Mouse (Mus musculus) layer of hippocampus, adult 9-10 months (tissue): Measurements from ENCODE around the gene Ablim1.

Experiments
- DNase-seq: peaks from one replicate; pipeline ENCODE4 v3.0.0; 2022; ENCODE audit warnings: low spot score

Ablim1 gene

DNA sequence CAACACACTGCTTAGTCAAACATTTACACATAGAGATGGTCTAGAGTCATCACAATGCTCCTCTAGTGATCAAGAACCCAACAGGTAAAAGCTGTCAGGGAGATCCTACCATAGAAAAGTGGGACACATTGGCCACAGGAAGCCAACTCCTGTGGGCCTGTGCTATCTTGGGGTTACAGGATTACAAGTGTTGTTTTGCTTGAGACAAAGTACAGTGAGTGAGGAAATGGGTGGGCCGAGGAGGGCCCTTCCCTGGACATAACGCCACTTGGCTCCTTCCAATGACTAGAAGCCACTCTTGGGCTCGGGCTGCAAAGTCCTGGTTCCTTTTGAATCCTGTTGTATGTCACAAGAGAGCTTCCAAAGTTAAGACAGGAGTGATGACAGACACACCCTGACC, 129.7 kb downstream of the Ablim1 start:
- no peak for DNase-seq

DNA sequence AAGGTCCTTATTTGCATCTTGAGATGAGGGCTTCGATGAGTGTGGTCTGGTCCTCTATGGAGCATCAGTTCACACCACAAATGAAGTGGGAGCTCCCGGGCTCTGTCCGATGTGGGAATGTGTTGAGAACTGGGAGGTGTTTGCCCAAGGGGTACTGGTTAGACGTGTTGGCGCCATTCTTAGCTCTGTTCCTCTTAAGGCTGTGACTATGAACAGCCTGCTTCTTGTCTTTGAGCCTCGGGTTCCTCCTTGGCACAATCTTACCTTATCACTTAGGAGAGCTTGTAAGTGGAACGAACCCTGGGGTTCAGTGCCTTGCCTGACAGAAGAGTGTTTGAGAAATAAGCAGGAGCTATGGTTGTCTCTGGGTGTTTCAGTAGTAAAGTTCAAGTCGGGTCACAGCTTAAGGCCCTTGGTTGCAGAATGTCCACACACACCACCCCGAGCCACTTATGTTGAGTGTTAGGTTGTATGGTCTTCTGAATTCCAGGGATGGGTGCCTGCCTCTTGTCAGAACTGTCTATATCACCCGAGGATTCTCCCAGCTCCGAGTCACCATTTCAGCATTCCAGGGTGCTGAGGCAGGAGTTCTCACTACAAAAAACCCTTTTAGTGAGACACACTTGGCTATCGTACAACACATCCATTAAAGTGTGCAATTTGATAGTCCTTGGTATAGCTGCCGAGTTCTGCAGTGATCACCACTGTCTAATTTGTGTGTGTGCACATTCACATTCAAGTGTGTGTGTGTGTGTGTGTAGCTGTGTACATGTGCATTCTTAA, 131.6 kb downstream of the Ablim1 start:
- DNase-seq, result no peak

DNA sequence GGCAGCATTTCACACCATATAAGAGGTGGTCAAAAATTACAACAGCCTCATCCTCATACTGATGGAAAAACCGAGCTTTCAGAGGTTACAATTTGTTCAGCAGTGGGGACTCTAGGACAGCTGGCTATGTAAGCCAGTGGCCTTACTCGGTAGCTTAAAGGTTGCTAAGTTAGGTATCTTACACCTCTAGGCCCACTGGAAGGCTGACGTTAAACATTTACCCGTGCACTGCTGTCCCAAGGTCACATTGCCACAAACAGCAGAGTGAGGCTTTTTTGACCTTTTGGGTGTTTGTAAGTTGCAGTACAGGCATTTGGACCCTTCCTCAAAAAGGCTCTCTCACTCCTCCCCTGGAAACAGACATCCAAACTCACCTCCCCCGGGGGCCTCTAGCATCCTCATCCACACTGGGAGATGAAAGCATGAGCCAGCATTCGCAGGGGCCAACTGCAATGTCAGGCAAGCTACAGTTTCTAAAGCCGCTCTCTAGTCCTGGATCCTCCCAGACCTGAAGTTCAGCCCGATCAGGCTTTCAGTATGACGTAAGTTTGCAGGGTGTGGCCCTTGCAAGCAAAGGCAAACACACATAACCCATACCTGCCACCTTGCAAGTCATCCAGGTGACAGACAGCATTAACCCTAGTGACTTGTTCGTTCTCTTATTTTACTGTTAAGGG, 132.7 kb downstream of the Ablim1 start:
- no peak for DNase-seq

DNA sequence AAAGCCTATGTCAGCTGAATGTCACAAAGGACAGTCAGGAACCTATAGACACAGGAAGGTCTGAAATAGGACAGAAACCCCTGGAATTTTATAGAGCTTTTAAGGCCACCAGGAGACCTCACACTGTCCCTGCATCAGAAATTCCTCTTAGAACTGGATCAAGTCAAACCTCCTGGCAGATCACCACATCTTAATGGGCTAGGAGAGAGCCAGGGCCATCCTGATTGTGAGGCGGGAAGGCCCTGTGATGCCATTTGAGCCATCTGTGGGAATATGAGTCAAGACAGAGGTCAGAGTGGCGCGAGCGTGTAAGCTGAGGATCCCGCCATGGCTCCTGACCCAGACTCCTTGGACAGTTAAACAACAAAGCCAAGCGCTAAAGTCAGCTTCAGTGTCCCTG, 133.4 kb downstream of the Ablim1 start:
- no peak for DNase-seq

DNA sequence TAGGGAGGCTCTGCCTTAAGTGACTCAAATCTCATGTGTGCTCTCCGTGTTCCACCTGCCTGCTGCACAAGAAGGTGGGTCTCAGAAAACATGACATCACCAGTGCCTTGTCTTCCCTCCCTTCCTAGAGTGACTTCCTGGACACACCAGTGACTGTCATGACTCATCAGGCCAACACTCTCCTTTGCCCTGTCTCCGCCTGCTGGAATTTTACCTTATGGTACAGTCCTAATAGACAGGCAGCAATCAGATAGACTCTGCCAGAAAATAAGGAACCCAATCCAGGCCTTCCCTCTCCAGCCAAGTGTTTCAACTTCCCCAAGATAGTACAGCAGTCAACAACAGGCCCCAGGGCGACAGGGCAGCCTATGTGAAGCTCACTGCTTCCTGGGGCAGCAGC, 133.8 kb downstream of the Ablim1 start:
- no peak for DNase-seq

DNA sequence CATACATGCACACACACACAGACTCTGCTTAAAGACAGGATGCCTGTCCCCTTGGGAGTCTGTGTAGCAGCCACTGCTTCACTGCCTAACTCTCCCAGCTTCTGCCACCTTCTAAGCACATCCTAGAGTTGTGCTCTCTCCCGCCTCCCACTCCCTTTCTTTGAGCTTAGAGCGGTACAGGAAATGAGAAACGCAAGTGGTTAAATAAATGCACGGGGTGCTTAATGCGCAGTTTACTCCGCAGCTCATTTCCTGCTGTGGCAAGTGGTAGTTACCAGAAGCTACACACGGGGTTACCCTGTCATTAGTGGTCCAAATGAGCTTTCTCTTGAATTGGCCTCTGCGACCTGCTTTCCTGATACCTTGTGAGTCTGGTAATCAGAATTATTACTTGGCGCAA, 134.4 kb downstream of the Ablim1 start:
- no peak for DNase-seq

DNA sequence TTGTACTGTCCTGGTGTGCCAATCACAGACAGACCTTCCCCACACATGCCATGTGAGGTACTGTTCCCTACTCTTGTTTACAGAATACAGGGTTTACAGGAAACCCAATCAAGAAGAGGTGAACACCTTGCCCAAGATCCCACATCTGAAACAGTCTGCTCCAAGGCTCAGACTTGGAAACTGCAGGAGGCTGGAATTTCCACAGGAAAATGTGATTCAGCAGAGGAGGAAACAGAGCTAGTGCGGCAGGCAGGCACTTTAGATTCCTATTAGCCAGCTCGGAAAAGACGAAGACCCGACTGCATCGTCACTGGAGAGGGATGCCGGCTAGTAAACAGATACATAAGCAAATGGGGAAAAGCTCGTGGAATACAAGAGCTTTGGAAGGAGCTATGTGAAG, 135.4 kb downstream of the Ablim1 start:
- no peak for DNase-seq

DNA sequence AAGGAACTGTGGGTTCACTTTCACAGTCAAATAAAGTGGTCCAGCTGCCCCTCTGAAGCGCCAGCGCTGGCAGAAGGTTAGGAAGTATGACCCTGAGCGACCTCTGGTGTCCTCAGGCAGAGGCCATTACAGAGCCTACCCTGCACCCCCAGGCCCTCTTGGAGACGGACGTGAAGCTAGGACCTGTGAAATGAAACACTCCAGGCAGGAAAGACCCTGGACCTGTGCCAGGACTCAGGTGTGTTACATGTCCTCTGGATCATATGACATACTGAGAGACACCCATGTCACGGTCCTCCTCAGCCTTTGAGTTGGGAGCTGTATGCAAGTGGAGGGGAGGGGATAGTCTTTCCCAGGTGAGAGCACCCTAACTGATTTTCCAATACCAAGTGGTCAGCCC, 137.4 kb downstream of the Ablim1 start:
- DNase-seq, result no peak

DNA sequence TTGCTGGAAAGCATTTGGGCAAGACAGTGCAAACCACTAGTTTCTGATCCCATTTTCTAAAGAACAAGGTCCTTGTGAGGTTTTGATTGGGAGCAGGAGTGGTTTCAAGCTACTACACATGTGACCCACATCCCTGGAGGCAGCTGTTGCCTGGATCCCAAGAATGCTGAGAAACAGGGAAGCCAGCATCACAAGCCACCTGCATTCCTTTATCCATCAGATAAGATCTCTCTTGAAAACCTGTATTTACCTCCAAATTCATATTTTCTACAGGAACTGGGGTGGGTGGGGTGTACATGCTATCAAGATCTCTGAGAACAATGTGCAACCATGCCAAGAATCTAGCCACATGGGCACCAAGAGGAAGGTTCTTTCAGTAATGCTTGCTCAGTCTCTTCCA, 139.6 kb downstream of the Ablim1 start:
- no peak for DNase-seq

DNA sequence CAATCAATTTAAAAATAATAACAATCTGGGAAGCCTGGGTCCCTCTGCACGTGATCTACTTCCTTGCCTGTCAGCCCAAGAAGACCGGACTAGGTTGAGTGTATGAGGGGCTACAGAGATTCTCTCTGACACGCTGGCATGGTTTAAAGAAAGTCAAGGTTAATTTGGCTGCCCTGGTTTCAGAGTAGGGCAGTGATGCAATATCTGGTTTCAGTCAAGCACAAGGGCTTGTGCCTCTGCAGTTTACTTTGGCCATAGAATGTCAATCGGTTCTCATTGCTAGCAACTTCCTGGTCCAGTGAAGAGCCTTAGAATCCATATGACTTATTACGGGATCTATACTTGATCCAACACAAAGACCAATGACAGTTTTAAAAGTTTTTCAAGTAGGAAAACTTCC, 140.2 kb downstream of the Ablim1 start:
- DNase-seq, result no peak

DNA sequence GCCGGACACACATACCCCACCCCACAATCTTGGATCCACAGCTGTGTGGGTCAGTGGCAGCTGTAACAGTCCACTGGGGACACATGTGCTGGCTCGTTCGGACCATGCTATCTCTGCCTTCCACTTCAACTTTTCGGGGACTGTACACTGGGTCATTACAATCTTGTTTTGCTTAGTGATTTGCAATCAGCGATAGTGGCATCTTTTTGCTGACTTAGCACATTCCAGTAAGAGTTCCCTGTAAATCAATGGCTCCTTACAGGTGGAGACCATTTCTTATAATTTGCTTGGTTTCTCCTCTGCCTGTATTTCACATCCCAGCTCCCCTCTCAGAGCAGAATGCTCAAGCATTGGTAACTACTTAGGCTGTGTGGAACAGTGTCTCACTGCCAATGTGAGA, 140.7 kb downstream of the Ablim1 start:
- no peak for DNase-seq

DNA sequence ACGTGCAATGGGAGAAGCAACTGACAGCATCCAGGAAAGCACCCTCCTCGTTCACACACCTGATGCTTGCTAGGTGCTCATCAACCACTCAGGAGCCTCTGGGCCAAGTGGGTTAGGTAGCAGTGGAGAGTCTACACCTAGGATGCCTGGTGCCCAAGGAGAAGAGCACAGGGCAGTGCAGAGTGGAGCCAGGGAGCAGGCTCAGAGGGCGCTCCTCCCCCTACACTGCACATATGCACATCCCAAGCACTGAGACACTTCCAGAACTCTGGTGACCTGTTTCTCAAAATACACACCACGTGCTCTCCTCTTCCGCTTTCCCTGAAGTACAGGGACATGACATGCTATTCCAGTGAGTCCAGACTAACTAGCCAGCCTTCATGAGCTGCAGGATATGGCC, 142.4 kb downstream of the Ablim1 start:
- no peak for DNase-seq

DNA sequence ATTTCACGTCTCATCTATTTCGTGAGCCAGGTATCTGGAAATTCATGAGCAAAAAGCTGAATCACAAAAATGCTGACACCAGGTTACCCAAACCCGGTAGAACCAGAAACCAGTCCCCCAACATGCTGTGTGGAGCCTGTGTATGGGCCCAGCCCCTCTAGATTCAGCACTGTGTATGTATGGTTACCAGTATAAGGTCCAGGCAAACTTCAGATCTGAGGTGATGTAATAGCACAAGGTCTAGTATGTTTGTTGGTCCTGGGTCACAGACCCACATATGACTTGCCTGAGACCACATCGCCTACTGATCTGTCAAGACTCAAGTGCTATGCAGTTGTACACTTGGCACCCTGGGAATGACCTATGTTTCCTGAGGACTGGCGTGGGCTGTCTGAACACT, 143.8 kb downstream of the Ablim1 start:
- no peak for DNase-seq

DNA sequence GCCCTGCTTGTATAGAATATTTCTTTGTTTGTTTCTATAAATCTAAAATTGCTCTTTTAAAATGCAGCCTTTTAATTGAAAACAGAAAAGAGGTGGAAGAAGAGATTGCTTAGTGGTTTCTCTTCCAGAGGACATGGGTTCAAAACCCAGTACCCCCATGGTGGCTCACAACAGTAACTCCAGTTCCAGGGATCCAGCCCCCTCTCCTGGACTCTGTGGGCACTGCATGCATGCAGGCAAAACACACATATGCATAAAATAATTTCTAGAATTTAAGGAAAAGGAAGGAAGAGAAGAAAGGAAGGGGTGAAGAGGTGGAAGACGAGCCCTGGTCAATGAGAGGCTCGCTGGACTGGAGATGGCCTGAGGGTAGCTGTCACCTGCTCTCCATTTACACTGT, 145.2 kb downstream of the Ablim1 start:
- DNase-seq, result no peak

DNA sequence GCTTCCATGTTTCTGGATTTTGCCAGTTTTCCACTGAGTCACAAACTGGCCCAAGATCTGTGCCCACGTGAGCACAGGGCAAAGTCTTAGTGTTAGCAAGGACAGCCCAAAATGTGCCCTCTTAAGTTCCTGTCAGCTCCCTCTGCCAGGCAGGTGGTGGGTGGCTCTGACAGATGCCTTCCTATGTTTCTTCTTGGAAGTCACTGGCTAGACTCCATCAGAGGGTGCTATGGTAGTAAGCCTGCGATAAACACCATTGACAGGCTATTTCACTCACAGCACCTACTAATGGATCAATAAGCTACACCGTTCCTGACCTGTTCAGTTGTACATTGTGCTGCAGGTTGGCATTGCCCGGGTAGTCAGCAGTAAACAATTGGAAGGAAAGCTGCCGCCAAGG, 147.0 kb downstream of the Ablim1 start:
- DNase-seq, result no peak

DNA sequence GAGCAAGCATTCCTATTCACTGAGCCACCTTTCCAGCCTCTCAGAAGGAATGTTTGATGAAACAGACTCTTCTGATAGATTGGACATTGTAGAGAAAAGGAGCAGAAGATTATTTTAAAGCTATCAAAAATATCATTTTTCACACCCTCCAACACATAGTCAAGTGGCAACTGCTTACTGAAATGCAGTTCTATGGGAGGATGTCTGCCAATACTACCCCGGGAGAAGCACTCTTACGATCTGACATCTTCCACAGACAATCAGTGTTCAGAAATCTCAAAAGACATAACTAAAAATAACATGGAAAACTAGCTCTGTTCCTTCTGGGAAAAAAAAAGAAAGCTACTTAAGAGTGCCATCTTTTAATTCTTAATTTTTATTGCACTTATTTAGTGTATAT, 149.8 kb downstream of the Ablim1 start:
- no peak for DNase-seq

DNA sequence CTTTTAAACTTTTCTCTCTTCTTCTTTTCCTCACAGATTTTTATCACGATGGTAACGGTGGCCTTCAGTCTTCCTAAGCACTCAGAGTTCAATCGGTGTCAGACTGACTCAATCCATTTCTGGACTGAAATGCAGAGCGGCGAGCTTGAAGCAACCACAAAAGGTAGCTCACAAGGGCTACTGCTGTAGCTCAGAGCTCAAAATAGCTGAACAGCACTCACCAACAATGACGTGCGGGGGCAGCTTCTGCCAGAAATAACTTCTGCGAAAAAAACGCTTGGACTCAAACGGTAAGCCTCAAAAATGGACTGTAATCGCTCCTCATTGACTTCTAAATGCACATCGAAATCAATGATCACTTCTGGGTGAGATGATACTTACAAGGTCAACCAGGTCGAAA, 151.4 kb downstream of the Ablim1 start:
- no peak for DNase-seq

DNA sequence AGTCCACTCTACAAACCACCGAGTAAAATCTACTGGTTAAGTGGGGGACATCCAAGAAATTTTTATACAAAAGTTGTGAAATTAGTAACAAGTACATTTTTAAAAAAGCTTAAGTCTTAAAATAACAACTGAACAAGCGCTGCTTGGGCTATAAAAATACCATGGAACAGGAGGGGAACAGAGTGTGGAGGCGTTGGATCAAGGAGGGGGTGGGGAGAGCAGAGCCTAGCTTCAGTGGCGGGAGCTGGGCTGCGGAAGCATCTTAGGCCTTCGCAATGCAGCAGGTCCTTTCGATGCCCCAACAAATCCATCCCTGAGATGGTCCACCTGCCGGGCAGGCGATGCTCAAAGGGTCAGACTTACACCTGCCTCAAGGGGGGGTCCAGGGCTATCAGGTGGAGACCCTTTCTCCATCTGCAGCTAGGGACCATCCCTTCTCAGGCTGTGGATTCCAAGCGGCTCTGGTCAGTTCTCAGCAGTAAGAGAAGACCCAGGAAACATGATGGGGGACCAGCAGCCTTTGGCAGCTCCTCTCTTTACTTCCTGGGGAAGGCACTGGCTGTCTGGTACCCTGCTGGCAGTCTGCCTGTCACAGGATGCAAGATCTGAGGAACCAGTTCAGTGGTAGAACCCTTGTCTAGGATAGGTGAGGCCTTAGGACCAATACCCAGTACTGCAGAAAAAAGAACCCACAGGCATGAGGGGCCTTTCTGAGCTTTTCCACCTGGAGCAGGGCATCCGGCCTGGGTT, 152.6 kb downstream of the Ablim1 start:
- DNase-seq, result no peak

DNA sequence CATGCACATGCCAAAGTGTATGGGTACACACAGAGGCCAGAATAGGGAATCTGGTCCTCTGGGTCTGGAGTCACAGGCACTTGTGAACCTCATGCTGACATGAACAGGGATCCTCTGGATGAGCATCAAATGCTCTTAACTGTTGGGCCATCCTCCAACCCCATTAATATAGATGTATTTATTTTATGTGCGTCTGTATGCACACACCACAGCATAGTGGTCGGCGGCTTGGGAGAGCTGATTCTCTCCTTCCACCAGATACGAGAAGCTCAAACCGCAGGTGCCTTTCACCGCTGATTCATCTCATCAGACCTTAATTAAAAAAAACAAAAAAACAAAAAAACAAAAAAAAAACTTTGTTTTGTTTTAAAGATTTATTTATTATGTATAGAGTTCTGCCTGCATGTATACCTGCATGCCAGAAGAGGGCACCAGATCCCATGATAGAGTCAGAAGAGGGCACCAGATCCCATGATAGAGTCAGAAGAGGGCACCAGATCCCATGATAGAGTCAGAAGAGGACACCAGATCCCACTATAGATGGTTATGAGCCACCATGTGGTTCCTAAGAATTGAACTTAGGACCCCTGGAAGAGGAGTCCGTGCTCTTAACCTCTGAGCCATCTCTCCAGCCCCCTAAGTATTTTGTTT, 153.6 kb downstream of the Ablim1 start:
- no peak for DNase-seq

DNA sequence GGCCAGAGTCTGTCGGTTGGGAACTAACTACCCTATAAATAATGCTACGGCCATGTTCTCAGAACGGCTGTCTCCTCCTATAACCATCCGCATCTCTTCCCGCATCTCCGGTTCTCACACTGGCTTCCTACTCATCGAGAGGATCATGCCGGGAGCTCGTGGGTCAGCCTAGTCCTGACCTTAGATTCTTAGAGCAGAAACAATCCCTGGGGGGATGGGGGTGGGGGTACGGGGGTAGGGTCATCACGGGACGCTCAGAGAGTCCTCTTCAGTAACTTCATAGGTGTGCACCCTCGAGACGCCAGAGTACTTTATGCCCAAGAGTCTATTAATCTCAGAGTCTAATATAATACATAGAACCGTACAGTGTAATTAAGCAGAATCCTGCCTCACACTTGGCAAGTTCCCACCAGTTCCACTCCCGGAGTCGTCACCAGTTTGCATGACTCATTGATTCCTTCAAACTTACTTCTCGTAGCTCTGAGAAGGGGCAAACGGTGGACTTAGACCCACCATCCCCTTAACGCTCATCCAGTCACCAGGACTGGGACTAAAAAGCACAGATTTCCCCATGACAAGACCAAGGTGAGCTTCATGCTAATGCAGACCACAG, 156.9 kb downstream of the Ablim1 start:
- no peak for DNase-seq

DNA sequence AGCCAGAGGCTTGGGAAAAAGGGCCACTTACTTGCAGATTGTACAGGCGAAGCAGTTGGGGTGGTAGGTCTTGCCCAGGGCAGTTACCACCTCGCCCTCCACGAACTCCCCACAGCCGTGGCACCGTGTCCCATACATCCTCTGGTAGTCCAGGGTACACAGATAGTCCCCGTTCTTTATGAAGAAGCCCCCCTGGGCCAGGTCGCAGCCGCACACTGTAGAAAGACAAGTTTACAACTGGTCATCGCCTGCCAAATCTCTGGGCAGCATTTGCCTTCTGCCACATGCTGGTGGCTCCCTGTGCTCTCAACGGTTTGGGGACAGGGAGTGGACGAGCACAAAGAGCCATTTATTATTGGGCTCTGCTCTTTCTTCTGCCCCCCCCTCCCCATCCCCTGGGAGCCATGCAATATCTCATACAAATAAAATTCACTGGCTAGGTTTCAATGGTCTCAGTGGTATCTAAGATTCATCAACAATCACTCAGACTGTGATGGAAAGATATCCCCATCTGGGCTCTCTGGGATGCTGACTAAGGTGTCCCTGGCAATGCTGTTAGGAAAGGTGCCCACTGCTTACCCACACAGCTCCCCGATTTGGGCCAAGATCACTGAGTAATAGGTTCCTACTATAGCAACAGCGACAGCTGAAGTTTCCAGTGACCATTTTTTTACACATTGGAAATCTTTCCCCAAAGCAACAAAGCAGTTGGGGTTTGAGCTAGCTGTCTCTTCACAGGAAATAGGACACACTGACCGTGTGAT, 159.4 kb downstream of the Ablim1 start:
- peak; percentile 45 for DNase-seq

DNA sequence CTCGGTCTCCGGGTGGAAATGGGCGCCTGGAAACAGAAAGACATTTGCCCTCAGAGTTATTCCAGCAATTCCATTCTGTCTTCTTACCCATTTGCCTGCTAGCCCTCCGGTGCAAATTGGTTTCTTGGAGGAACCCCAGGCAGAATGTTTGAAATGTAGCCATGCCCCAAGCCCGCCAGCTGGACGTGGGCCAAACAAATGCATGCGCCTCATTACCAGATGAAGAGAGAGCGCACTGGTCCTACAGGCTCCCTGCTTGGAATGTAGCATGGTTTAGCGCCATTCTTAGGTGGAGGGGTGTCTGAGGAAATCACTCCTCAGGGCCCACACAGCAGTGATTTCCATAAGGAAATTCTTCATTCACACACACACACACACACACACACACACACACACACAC, 162.4 kb downstream of the Ablim1 start:
- no peak for DNase-seq
